Mouse (Mus musculus): ENCODE data around the gene Iqschfp. TPM values are rescaled to one million over a fixed set of nuclear protein-coding genes. Genes with fewer than 3 reads are reported as not detected.

The Iqschfp gene
- total RNA-seq (2014; fragmentation: Nextera tagmentation) (not detected in 2 replicates), total RNA-seq (2017) (not detected in 2 replicates)

DNA sequence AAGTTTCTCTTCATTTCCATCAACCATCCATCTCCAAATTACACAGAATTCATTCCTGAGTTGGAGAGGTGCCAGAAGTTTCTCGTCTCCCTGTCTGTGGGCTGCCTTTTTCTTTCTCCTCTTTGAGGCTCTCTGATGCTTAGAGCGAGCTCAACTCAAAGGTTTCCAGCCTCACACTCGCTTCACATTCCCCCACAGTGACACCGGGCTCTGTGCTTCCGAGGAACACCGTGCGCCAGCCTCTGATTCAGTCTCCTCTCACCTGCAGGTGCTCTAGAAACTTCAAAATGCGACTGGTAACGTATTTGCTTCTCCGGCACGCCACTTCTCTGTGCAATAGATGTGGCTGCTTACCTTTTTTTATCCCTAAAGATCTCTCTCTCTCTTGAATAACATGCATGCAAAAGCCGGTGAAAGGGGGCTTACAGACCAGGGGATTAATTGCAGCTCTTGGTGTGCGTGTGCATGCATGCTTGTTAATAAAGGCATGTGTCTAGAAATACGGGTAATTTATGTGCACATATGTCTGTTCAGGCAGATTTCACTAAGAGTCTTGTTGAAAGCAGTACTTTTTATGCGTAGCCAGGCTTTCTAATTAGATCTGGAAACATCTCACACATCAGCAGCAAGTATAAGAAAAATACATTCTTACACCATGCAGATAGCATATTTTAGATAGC lies at the start of gene Iqschfp, which contains the start of gene Iqcj:
Gene Iqschfp, plus strand, starts transcription at position 207 of the 680 bp plus-strand sequence.
Gene Iqcj, plus strand, starts transcription at position 195 of the 680 bp plus-strand sequence.
- ATAC-seq (replicated peaks; ENCODE audit: low FRiP score, low TSS enrichment, poor library complexity, severe bottlenecking): no peak

DNA sequence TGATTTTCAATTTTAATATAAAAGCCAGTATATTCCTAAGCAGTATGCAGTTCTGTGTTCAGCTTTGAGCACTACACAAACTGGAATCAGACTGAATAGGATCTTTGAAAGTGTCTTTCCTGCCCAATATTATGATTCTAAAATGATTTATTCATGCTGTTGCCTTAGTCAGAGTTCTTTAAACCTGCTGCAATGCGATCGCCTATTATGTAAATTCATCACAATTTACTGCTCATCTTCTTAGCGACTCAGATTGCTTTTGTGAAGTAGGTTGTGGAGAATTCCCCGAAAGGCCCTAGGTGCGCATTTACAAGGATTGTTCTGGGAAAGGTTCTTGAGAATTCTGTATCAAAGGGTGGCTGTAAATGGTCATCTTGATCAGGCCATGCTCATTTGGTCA lies 39.6 kb upstream of the Iqschfp start:
- ATAC-seq (replicated peaks; ENCODE audit: low FRiP score, low TSS enrichment, poor library complexity, severe bottlenecking): no peak

- ATAC-seq (replicated peaks; ENCODE audit: low FRiP score, low TSS enrichment, poor library complexity, severe bottlenecking): no peak
Observed at GRCm38 (mm10) chr3:67861524-67861923, 30.5 kb upstream of the Iqschfp start.

- ATAC-seq (replicated peaks; ENCODE audit: low FRiP score, low TSS enrichment, poor library complexity, severe bottlenecking): no peak
Observed at GRCm38 (mm10) chr3:67867420-67868065, 24.5 kb upstream of the Iqschfp start.

GRCm38 (mm10) chr3:67869424-67869823 lies 22.6 kb upstream of the Iqschfp start:
- no peak for ATAC-seq (replicated peaks; ENCODE audit: low FRiP score, low TSS enrichment, poor library complexity, severe bottlenecking)

GRCm38 (mm10) chr3:67877253-67877652 lies 14.8 kb upstream of the Iqschfp start:
- ATAC-seq (replicated peaks; ENCODE audit: low FRiP score, low TSS enrichment, poor library complexity, severe bottlenecking): no peak

- ATAC-seq (replicated peaks; ENCODE audit: low FRiP score, low TSS enrichment, poor library complexity, severe bottlenecking): no peak
Observed at GRCm38 (mm10) chr3:67884335-67884734, 7.7 kb upstream of the Iqschfp start.

GRCm38 (mm10) chr3:67886176-67886575 lies 5.9 kb upstream of the Iqschfp start:
- ATAC-seq (replicated peaks; ENCODE audit: low FRiP score, low TSS enrichment, poor library complexity, severe bottlenecking): no peak

- no peak for ATAC-seq (replicated peaks; ENCODE audit: low FRiP score, low TSS enrichment, poor library complexity, severe bottlenecking)
Observed at GRCm38 (mm10) chr3:67887251-67887650, 4.8 kb upstream of the Iqschfp start.

DNA sequence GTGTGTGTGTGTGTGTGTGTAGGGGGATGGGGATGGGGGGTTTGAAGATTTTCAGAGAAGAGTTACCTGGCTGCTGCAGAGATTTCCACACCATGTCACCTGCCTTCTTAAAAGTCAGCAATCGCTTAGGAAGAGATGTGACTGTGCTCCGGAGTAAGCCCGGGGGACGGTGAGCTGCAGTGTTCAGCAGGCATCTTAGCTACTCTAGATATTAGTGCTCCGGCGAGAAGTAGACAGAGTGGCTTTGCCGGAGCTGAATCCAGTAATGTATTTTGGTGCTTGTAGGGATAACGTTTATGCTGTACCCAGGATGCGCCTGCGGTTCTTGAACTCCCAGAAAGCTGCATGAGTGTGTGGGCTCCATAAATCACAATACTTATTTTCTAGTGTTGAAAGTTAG lies 736 bp downstream of the Iqschfp start:
- ATAC-seq (replicated peaks; ENCODE audit: low FRiP score, low TSS enrichment, poor library complexity, severe bottlenecking): no peak

GRCm38 (mm10) chr3:67902517-67902916 lies 10.5 kb downstream of the Iqschfp start:
- ATAC-seq (replicated peaks; ENCODE audit: low FRiP score, low TSS enrichment, poor library complexity, severe bottlenecking): no peak

GRCm38 (mm10) chr3:67908586-67908985 lies 16.6 kb downstream of the Iqschfp start:
- ATAC-seq (replicated peaks; ENCODE audit: low FRiP score, low TSS enrichment, poor library complexity, severe bottlenecking): no peak

DNA sequence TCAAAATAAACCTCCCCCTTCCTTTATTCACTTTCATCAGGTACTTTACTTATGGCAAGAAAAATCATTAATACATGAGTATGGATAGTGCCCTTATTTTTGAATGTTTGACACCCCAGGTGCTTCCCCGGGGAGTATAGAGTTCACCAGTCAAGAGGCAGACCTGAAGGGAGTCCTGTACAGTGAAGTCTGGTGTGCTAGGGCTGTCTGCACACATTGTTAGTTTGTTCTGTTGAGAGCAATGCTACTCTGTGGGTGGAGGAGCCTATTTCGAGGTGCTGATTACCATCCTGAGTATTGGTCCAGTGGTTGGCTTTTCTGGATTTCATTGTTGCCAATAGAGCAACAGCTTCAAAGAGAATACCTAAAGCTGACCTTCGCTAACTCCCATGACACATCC lies 26.1 kb downstream of the Iqschfp start:
- no peak for ATAC-seq (replicated peaks; ENCODE audit: low FRiP score, low TSS enrichment, poor library complexity, severe bottlenecking)

DNA sequence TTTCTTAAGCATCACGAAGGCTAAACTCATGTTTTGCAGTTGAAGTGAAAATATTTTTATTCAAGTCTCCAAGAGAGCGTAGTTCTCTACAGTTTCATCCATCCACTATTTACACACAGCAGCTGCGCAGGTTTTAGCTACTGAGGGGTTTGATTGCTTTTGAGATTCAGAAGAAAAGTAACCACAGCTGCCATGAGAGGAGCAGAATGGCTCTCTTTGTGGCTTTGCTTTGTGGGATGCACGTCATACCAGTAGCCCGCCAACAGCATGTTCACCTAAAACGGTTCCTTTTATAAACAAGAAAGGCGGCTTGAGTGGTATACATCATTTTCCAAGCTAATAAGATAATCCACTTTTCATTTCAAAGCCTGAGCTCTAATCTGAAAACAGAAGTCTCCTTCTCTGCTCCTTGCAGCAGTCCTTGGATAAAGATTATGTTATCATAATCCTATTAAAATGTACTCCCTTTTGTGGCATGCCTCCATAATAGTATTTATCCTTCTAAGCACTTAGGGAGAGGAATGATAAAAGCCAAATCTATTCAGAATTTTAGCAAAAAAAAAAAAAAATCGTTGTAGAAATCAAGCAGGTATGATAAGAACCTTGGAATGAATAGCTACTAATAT lies 26.7 kb downstream of the Iqschfp start:
- ATAC-seq (replicated peaks; ENCODE audit: low FRiP score, low TSS enrichment, poor library complexity, severe bottlenecking): no peak

GRCm38 (mm10) chr3:67923095-67923494 lies 31.1 kb downstream of the Iqschfp start:
- ATAC-seq (replicated peaks; ENCODE audit: low FRiP score, low TSS enrichment, poor library complexity, severe bottlenecking): no peak

- ATAC-seq (replicated peaks; ENCODE audit: low FRiP score, low TSS enrichment, poor library complexity, severe bottlenecking): no peak
Observed at GRCm38 (mm10) chr3:67925453-67925852, 33.4 kb downstream of the Iqschfp start.

DNA sequence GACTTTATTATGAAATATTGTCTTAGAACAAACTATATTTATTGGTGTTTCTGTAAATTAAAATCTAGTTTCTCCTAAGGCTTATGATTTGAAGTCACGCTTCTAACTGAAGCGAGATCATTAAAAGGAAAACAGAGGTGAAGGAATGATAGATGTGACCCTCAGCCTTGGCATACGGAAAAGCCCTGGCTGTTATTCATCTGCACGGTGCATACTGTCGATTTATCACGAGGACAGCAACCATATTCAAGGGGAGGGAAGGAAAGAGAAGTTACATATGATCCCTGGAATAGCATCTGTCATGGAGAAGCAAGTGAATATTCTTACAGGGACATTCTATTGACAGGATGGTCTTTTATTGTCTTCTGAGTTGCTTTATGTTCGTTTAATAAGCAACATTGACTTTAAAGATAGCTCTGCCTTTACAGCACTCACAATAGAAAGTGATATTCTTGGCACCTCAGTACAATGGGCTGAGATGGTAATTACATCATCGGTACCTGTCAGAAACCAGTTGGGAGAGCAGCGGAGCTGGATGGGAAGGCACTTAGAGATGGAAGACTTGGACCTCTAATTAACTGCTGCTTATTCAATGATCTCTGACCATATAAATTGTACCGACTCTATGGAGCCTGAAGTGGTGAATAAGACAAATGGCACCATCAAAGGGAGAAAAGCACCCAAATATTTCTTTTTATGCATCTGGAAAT lies 38.5 kb downstream of the Iqschfp start:
- ATAC-seq (replicated peaks; ENCODE audit: low FRiP score, low TSS enrichment, poor library complexity, severe bottlenecking): no peak

- no peak for ATAC-seq (replicated peaks; ENCODE audit: low FRiP score, low TSS enrichment, poor library complexity, severe bottlenecking)
Observed at GRCm38 (mm10) chr3:67931181-67931580, 39.1 kb downstream of the Iqschfp start.

GRCm38 (mm10) chr3:67931914-67932313 lies 39.9 kb downstream of the Iqschfp start:
- no peak for ATAC-seq (replicated peaks; ENCODE audit: low FRiP score, low TSS enrichment, poor library complexity, severe bottlenecking)

- no peak for ATAC-seq (replicated peaks; ENCODE audit: low FRiP score, low TSS enrichment, poor library complexity, severe bottlenecking)
Observed at GRCm38 (mm10) chr3:67935829-67936228, 43.8 kb downstream of the Iqschfp start.
